Mouse (Mus musculus): ENCODE measurements around the gene Slc7a5.

DNA sequence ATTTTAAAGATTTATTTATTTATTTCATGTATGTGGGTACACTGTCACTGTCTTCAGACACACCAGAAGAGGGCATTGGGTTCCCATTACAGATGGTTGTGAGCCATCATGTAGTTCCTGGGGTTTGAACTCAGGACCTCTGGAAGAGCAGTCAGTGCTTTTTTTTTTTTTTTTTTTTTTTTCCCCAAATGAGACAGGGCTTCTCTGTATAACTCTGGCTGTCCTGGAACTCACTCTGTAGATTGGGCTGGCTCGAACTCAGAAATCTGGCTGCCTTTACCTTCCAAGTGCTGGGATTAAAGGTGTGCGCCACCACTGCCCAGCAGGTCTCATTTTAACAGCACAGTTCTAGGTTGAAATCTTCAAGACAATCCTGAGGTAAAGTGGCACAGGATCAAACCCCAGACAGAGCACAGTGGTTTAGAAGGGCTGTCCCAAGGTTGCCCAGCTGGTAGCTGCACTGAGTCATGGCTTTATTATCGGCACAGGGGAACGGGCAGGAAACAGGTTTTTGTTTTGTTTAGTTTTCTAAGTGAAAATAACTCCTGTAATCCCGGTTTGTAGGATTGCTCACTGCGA is 41.8 kb upstream of the Slc7a5 start, which contains the start of gene Banp:
- TF ChIP-seq CTCF (IDR thresholded peaks at IDR 0.05; ENCODE audit: low read depth, low read length) (no peak), POLR2A (IDR thresholded peaks at IDR 0.05; ENCODE audit: borderline replicate concordance, low read depth, low read length) (no peak)

Data from bone marrow macrophage, adult 2 months (primary cell).